Mouse (Mus musculus): ENCODE data around the gene Cntnap2. TPM values are rescaled to one million over a fixed set of nuclear protein-coding genes. Genes with fewer than 3 reads are reported as not detected.
"Not testable (repeated sequence)": the region's sequence is repeated elsewhere in the genome, so short reads cannot be mapped to it uniquely, and the experiment has no call there.

The Cntnap2 gene
- total RNA-seq, 2 experiments from 2014 or later, result 132 to 139 TPM

- no peak for DNase-seq (ENCODE audit: extremely low spot score in 1 of 2, low spot score in 2 of 2)
- intact Hi-C loops (cut with DNase I), result no loop called here
These were observed 1391.9 kb downstream of the Cntnap2 start for GRCm38 (mm10) chr6:46450917-46451638.

- intact Hi-C loops (cut with DNase I), result no loop called here
- DNase-seq (ENCODE audit: extremely low spot score in 1 of 2, low spot score in 2 of 2), result no peak
These were observed 1413.5 kb downstream of the Cntnap2 start for GRCm38 (mm10) chr6:46472683-46473082.

- DNase-seq (ENCODE audit: extremely low spot score in 1 of 2, low spot score in 2 of 2), result no peak
- intact Hi-C loops (cut with DNase I), result no loop called here
These were observed 1425.2 kb downstream of the Cntnap2 start for GRCm38 (mm10) chr6:46484392-46484791.

GRCm38 (mm10) chr6:46502786-46503185, 1443.6 kb downstream of the Cntnap2 start:
- DNase-seq (ENCODE audit: extremely low spot score in 1 of 2, low spot score in 2 of 2), result no peak
- intact Hi-C loops (cut with DNase I), result no loop called here

- DNase-seq (ENCODE audit: extremely low spot score in 1 of 2, low spot score in 2 of 2), result no peak
- intact Hi-C loops (cut with DNase I), result no loop called here
These were observed 1453.7 kb downstream of the Cntnap2 start for GRCm38 (mm10) chr6:46512841-46513240.

GRCm38 (mm10) chr6:46537586-46537985, 1478.4 kb downstream of the Cntnap2 start:
- intact Hi-C loops (cut with DNase I); DNase-seq (ENCODE audit: extremely low spot score in 1 of 2, low spot score in 2 of 2): not testable (repeated sequence)

- no peak for DNase-seq (ENCODE audit: extremely low spot score in 1 of 2, low spot score in 2 of 2)
- intact Hi-C loops (cut with DNase I), result no loop called here
These were observed 1504.3 kb downstream of the Cntnap2 start for GRCm38 (mm10) chr6:46563470-46563869.

GRCm38 (mm10) chr6:46575055-46575454, 1515.9 kb downstream of the Cntnap2 start:
- intact Hi-C loops (cut with DNase I), result no loop called here
- no peak for DNase-seq (ENCODE audit: extremely low spot score in 1 of 2, low spot score in 2 of 2)

- DNase-seq (ENCODE audit: extremely low spot score in 1 of 2, low spot score in 2 of 2), result no peak
- intact Hi-C loops (cut with DNase I), result no loop called here
These were observed 1553.2 kb downstream of the Cntnap2 start for GRCm38 (mm10) chr6:46612365-46612764.

- no peak for DNase-seq (ENCODE audit: extremely low spot score in 1 of 2, low spot score in 2 of 2)
- intact Hi-C loops (cut with DNase I), result no loop called here
These were observed 1553.7 kb downstream of the Cntnap2 start for GRCm38 (mm10) chr6:46612872-46613271.

GRCm38 (mm10) chr6:46669018-46669417, 1609.9 kb downstream of the Cntnap2 start:
- DNase-seq (ENCODE audit: extremely low spot score in 1 of 2, low spot score in 2 of 2), result no peak

GRCm38 (mm10) chr6:46675081-46675480, 1615.9 kb downstream of the Cntnap2 start:
- intact Hi-C loops (cut with DNase I), result no loop called here
- no peak for DNase-seq (ENCODE audit: extremely low spot score in 1 of 2, low spot score in 2 of 2)

More at GRCm38 (mm10) chr6:46669018-46669417, 1609.9 kb downstream of the Cntnap2 start:
- intact Hi-C loops (cut with DNase I), result no loop called here

GRCm38 (mm10) chr6:46675621-46676020, 1616.5 kb downstream of the Cntnap2 start:
- no peak for DNase-seq (ENCODE audit: extremely low spot score in 1 of 2, low spot score in 2 of 2)
- intact Hi-C loops (cut with DNase I), result no loop called here

GRCm38 (mm10) chr6:46696187-46696586, 1637.0 kb downstream of the Cntnap2 start:
- DNase-seq (ENCODE audit: extremely low spot score in 1 of 2, low spot score in 2 of 2), result no peak
- intact Hi-C loops (cut with DNase I), result no loop called here

GRCm38 (mm10) chr6:46699343-46699742, 1640.2 kb downstream of the Cntnap2 start:
- intact Hi-C loops (cut with DNase I), result no loop called here
- DNase-seq (ENCODE audit: extremely low spot score in 1 of 2, low spot score in 2 of 2), result no peak

- peak; percentile 17 to 67 for DNase-seq (ENCODE audit: extremely low spot score in 1 of 2, low spot score in 2 of 2)
- intact Hi-C loops (cut with DNase I), result no loop called here
These were observed 1645.4 kb downstream of the Cntnap2 start for GRCm38 (mm10) chr6:46704293-46705170.

- DNase-seq (ENCODE audit: extremely low spot score in 1 of 2, low spot score in 2 of 2), result no peak
- intact Hi-C loops (cut with DNase I), result no loop called here
These were observed 1646.8 kb downstream of the Cntnap2 start for GRCm38 (mm10) chr6:46705926-46706325.

- intact Hi-C loops (cut with DNase I), result no loop called here
These were observed 1657.4 kb downstream of the Cntnap2 start for GRCm38 (mm10) chr6:46716576-46716975.

GRCm38 (mm10) chr6:46733794-46734193, 1674.6 kb downstream of the Cntnap2 start:
- DNase-seq (ENCODE audit: extremely low spot score in 1 of 2, low spot score in 2 of 2), result no peak
- intact Hi-C loops (cut with DNase I), result no loop called here

More at GRCm38 (mm10) chr6:46716576-46716975, 1657.4 kb downstream of the Cntnap2 start:
- no peak for DNase-seq (ENCODE audit: extremely low spot score in 1 of 2, low spot score in 2 of 2)

- intact Hi-C loops (cut with DNase I), result no loop called here
- DNase-seq (ENCODE audit: extremely low spot score in 1 of 2, low spot score in 2 of 2), result no peak
These were observed 1689.3 kb downstream of the Cntnap2 start for GRCm38 (mm10) chr6:46748448-46748847.

Data from left cerebral cortex, postnatal 10 days (tissue).